Mouse (Mus musculus): ENCODE results near the gene Tmem121b.

- no peak for TF ChIP-seq POLR2A (IDR thresholded peaks at IDR 0.05; ENCODE audit: low read depth, low read length)
- TF ChIP-seq CTCF (IDR thresholded peaks at IDR 0.05; ENCODE audit: extremely low read depth, insufficient read depth, insufficient read length, insufficient replicate concordance): no peak
These were observed 42.7 kb upstream of the Tmem121b start for GRCm38 (mm10) chr6:120536337-120536736.
